Mouse (Mus musculus): ENCODE measurements around the gene Lias.

Lias gene

DNA sequence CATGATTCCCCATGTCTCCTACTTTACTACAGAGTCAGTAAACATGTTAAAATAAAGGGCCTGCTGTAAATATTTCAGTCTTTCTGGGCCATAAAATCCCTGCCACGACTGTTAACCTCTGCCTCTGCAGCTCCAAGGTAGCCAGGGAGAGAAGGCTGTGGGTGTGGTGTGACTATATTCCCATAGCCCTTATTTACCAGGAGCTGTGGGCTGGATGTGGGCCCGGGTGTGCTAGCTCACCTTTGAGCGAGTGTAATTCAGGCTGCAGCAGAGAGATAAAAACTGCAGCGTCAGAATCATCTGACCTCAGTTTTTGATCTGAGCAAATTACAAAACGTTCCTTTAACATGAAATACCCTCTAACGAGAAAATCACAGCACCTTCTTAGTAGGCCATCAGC, 29.5 kb downstream of the Lias start:
- in situ Hi-C loops (cut with MboI; ENCODE audit: low pct_unique_long_range_greater_than_20kb in 1 of 2, low sequenced_read_pairs in 2 of 2, unreplicated experiment in 1 of 2), result no loop called here

GRCm38 (mm10) chr5:65422803-65423202, 31.5 kb downstream of the Lias start:
- in situ Hi-C loops (cut with MboI; ENCODE audit: low pct_unique_long_range_greater_than_20kb in 1 of 2, low sequenced_read_pairs in 2 of 2, unreplicated experiment in 1 of 2), result no loop called here

DNA sequence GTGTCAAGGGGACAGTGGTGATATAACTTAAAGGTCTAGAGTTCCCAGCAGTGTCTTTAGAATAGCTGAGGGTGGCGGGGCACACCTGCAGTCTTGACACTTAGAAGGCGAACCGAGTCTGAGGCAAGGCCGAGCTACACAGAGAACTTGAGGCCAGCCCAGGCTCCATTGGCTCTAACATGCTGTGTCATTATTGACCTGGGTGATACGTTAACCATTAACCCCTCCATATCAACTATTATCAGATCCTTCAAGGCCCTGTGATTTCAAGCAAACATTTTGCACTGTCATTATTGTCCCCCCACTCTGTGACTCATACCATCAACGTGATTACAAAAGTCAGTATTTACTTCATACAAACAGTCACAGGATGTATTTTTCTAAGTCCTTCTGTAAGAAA, 32.9 kb downstream of the Lias start:
- in situ Hi-C loops (cut with MboI; ENCODE audit: low pct_unique_long_range_greater_than_20kb in 1 of 2, low sequenced_read_pairs in 2 of 2, unreplicated experiment in 1 of 2), result no loop called here

GRCm38 (mm10) chr5:65425251-65425650, 34.0 kb downstream of the Lias start:
- in situ Hi-C loops (cut with MboI; ENCODE audit: low pct_unique_long_range_greater_than_20kb in 1 of 2, low sequenced_read_pairs in 2 of 2, unreplicated experiment in 1 of 2), result no loop called here

- in situ Hi-C loops (cut with MboI; ENCODE audit: low pct_unique_long_range_greater_than_20kb in 1 of 2, low sequenced_read_pairs in 2 of 2, unreplicated experiment in 1 of 2), result no loop called here
These were observed 37.0 kb downstream of the Lias start for GRCm38 (mm10) chr5:65428321-65428720.

- in situ Hi-C loops (cut with MboI; ENCODE audit: low pct_unique_long_range_greater_than_20kb in 1 of 2, low sequenced_read_pairs in 2 of 2, unreplicated experiment in 1 of 2), result no loop called here
These were observed 38.1 kb downstream of the Lias start for GRCm38 (mm10) chr5:65429441-65429840.

- in situ Hi-C loops (cut with MboI; ENCODE audit: low pct_unique_long_range_greater_than_20kb in 1 of 2, low sequenced_read_pairs in 2 of 2, unreplicated experiment in 1 of 2), result no loop called here
These were observed 43.4 kb downstream of the Lias start for GRCm38 (mm10) chr5:65434471-65435362.

- in situ Hi-C loops (cut with MboI; ENCODE audit: low pct_unique_long_range_greater_than_20kb in 1 of 2, low sequenced_read_pairs in 2 of 2, unreplicated experiment in 1 of 2), result no loop called here
These were observed 44.1 kb downstream of the Lias start for GRCm38 (mm10) chr5:65435363-65435805.

DNA sequence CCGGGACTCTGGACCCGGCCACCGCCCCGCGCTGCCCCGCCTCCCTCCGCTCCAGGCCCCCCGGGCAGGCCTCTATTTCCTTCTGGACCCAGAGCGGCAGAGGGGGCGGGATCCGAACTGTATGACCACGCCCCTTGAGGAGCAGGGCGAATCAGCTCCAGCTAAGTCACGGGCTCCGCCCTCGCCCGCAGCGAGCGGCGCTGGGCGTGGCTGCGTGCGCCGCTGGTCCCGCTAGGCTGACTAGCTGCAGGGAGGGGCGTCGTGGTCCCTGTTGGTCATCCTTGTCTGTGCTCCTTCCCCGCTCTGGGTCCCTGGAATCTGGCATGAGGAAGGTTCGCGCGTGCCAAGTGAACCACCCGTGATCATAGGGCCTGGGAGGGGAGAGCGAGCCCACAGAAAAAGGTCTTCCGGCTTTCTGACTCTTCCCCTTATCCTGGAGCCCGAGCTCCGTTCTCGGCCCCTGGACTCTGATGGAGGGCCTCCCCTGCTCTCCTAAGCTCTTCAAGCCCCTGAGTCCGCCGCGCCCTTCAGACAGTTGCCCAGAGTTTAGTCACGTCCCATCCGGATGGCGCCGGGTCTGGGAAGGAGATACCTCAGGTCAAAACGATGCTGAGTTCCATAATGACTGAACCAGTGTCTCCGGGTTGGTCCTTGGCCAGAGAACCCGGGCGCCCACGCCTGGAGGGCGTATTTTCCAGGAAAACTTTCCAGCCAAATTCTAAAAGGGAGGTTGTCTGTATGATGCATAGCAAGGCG, 44.7 kb downstream of the Lias start, which contains the start of gene Ugdh:
Ugdh (minus strand) TSS at position 144 of the 756 bp plus-strand sequence.
- in situ Hi-C loops (cut with MboI; ENCODE audit: low pct_unique_long_range_greater_than_20kb in 1 of 2, low sequenced_read_pairs in 2 of 2, unreplicated experiment in 1 of 2), result no loop called here

DNA sequence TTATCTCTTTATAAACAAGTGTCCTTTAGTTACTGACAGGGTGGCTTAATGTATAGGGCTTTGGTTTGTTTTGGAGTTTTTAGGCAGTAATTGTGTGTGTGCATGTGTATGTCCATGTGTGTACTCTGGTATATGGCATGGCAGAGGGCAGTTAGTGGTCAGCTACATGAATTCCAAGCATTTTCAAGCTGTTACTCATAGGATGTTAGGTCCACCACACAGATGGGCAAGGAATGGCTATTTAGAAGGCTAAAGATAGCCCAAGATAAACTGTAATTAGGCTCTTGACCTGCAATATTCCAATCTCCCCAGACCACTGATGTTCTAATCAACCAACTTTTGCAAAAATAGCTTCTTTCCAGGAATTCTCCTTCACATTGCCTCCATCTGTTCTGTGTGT, 46.7 kb downstream of the Lias start:
- in situ Hi-C loops (cut with MboI; ENCODE audit: low pct_unique_long_range_greater_than_20kb in 1 of 2, low sequenced_read_pairs in 2 of 2, unreplicated experiment in 1 of 2), result no loop called here

DNA sequence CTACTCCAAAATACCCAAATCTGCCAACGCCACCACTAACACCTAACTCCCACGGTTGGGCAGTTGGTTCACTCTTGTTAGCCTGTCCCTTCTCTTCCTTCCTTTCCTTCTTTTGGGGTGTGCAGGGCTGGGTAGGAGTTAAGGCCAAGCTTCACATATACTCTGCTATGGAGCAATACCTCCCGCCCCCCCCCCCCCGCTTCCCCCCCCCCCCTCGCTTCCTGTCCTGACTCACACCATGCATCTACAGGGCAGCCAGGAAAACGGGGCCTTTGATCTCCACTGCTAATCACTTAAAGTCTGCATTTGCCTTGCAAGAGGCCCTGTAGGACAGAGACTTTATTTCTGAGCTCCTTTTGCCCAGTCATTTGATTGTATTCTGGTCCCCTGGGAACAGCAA, 53.7 kb downstream of the Lias start:
- in situ Hi-C loops (cut with MboI; ENCODE audit: low pct_unique_long_range_greater_than_20kb in 1 of 2, low sequenced_read_pairs in 2 of 2, unreplicated experiment in 1 of 2), result no loop called here

- in situ Hi-C loops (cut with MboI; ENCODE audit: low pct_unique_long_range_greater_than_20kb in 1 of 2, low sequenced_read_pairs in 2 of 2, unreplicated experiment in 1 of 2), result no loop called here
These were observed 55.5 kb downstream of the Lias start for GRCm38 (mm10) chr5:65446756-65447155.

DNA sequence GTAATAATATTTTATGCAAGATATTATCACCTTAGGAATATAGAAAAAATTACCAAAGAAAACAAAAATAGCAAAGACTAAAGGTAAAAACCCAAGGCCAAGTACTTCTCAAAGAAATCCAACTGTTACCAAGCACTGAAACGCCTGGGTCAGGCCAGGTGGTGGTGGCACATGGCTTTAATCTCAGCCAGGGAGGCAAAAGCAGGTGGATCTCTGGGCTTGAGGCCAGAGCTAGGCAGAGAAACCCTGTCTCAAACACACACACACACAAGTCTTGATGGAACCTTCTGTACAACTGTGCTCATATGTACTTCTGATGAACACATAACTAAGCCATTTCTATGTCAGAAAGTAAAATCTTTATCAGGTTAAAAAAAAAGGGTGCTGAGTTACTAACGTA, 56.5 kb downstream of the Lias start:
- in situ Hi-C loops (cut with MboI; ENCODE audit: low pct_unique_long_range_greater_than_20kb in 1 of 2, low sequenced_read_pairs in 2 of 2, unreplicated experiment in 1 of 2), result no loop called here

- in situ Hi-C loops (cut with MboI; ENCODE audit: low pct_unique_long_range_greater_than_20kb in 1 of 2, low sequenced_read_pairs in 2 of 2, unreplicated experiment in 1 of 2), result no loop called here
These were observed 57.6 kb downstream of the Lias start for GRCm38 (mm10) chr5:65448941-65449340.

DNA sequence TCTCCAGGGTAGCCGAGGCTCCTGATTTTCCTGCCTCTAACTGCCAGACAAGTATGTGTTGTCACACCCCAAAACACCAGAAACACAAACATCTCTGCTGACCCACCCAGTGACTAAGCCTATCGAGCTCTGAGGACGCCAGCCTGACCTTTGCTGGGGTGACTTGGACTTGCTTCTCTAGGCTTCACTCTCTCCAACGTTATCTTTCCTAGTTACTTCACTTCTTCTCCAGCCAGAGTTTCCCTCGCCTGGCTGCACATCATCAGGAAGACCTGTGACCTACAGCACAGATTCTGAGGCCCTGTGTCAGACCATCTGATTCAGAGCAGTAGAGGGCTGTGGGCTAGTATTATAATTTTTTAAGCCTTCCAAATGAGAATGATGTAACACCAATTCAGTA, 63.5 kb downstream of the Lias start:
- in situ Hi-C loops (cut with MboI; ENCODE audit: low pct_unique_long_range_greater_than_20kb in 1 of 2, low sequenced_read_pairs in 2 of 2, unreplicated experiment in 1 of 2), result no loop called here

DNA sequence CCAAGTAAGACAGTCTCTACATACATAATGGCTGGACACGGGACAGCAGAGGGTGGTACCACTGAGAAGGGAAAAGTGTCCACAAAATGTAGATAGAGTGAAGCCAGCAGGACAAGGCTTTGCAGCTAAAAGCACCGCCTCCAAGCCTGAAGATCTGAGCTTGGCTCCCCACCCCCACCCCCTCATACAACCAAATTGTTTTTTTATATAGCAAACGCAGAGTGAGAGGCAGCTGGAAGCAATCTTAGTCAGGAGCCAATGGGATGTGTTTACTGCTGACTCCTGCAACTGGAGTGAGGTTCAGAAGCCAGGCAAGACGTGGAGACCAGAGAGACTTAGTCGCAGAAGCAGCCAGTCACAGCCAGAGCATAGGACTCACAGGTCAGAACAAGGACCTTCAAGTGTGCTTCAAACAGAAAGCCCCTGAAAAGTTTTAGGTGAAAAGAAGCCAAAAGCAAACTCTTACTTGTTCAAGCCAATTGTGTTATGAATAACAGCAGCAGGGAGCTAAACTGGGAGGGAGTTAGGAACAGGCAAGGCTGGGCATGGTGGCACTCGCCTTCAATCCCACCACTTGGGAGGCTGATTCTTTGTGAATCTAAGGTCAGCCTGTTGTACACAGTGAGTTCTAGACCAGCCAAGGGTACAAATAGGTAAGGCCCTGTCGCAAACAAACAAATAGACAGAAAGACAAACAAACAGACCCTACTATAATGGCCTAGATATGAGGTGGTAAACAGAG, 66.0 kb downstream of the Lias start:
- in situ Hi-C loops (cut with MboI; ENCODE audit: low pct_unique_long_range_greater_than_20kb in 1 of 2, low sequenced_read_pairs in 2 of 2, unreplicated experiment in 1 of 2), result no loop called here

DNA sequence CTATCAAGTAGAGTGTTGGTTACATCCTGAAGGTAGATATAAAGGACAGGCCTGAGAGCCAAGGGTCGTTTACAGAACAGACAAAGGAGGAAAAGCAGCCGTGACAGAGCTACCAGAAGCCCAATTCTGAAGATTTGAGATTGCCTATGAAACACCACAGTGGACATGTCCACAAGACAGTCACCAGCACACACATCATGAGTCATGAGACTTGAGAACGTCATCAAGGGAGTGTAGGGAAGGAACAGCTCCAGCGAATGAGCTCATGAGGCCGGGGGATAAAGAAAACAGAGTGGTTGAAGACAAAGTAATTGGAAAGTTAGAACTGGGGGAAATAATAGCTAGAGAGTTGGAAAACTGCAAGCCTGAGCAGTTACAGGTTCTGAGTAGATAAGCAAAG, 66.5 kb downstream of the Lias start:
- in situ Hi-C loops (cut with MboI; ENCODE audit: low pct_unique_long_range_greater_than_20kb in 1 of 2, low sequenced_read_pairs in 2 of 2, unreplicated experiment in 1 of 2), result no loop called here

DNA sequence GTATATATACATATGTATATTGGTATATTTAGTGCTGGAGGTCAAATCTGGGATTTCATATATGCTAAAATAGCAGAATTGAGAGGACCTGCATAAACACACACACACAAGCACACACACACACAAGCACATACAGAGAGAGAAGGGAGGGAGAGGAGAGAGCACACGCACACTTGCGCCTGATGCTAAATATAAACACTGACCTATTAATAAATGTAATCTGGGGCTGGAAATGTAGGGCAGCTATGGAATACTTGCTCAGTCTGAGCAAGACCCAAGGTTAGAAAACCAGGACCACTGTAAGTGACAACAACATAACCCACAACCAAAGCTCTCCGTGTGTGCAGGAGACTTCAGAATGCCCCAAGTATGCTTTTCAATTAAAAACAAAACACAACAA, 68.2 kb downstream of the Lias start:
- in situ Hi-C loops (cut with MboI; ENCODE audit: low pct_unique_long_range_greater_than_20kb in 1 of 2, low sequenced_read_pairs in 2 of 2, unreplicated experiment in 1 of 2), result no loop called here
